Mouse (Mus musculus) midbrain, embryonic 14.5 days (tissue): ENCODE measurements at regions not wholly inside any gene's neighbourhood (a gene's known extent, or its start where the extent isn't known, plus 50 kb on each side); places are given as distances from the start of the nearest gene placed in this dataset.

Experiments used
- ATAC-seq: fragments of 200-750 bp; cut with Nextera tagmentation; 2 replicates; pipeline ENCODE4 v1.8.0; 2017; ENCODE audit warnings: moderate number of reproducible peaks, moderate library complexity; ENCODE audit not compliant: low FRiP score, low TSS enrichment
- DNase-seq: peaks from one replicate; pipeline ENCODE4 v3.0.0-alpha.2; 2015
- H3K27ac ChIP-seq: fragments of 300-500 bp; sonication (generic); replicated peaks from 2 replicates; pipeline ENCODE4 v1.5.1; 2014; ENCODE audit warnings: mild to moderate bottlenecking, low read depth, low read length, moderate library complexity
- H3K27me3 ChIP-seq: fragments of 300-500 bp; sonication (generic); 2 replicates; pipeline ENCODE4 v1.6.1; 2014; ENCODE audit warnings: low read length, control low read depth, mixed read lengths; ENCODE audit not compliant: control insufficient read depth, insufficient read depth
- H3K36me3 ChIP-seq: fragments of 300-500 bp; sonication (generic); 2 replicates; pipeline ENCODE4 v1.6.1; 2014; ENCODE audit warnings: low read length, control low read depth; ENCODE audit not compliant: control insufficient read depth, insufficient read depth
- H3K4me1 ChIP-seq: fragments of 300-500 bp; sonication (generic); 2 replicates; pipeline ENCODE4 v1.6.1; 2014; ENCODE audit warnings: mild to moderate bottlenecking, antibody characterized with exemption, low read length, control low read depth; ENCODE audit not compliant: control insufficient read depth, insufficient read depth
- H3K4me2 ChIP-seq: fragments of 300-500 bp; sonication (generic); 2 replicates; pipeline ENCODE4 v1.6.1; 2014; ENCODE audit warnings: mild to moderate bottlenecking, low read length, moderate library complexity
- H3K4me3 ChIP-seq: fragments of 300-500 bp; sonication (generic); replicated peaks from 2 replicates; pipeline ENCODE4 v1.5.1; 2014; ENCODE audit warnings: low read depth, low read length
- H3K9ac ChIP-seq: fragments of 300-500 bp; sonication (generic); replicated peaks from 2 replicates; pipeline ENCODE4 v1.6.1; 2014; ENCODE audit warnings: mild to moderate bottlenecking, low read length, moderate library complexity
- H3K9me3 ChIP-seq: fragments of 300-500 bp; sonication (generic); 2 replicates; pipeline ENCODE4 v1.6.1; 2016; ENCODE audit warnings: low read length, control low read depth, mixed read lengths; ENCODE audit not compliant: control insufficient read depth
- WGBS: fragments of 180-500 bp; shearing (Covaris S2); extraction: QIAGEN DNeasy Blood & Tissue Kit; methylation state at CpG from one replicate; pipeline ENCODE4 v1.1.7; 2014; 5-methylcytosine and 5-hydroxymethylcytosine counted together

- Histone ChIP-seq H3K9ac (no peak overlapping the region), H3K4me2 (no peak overlapping the region), H3K36me3 (no peaks in the 10 kb centered on the region), H3K27me3 (no peaks in the 10 kb centered on the region), H3K4me1 (no peaks in the 10 kb centered on the region), H3K27ac (no peak overlapping the region), H3K9me3 (no peaks in the 10 kb centered on the region), H3K4me3 (no peak overlapping the region)
- DNase-seq (peak; percentile 64), ATAC-seq (no peak)
- WGBS: 58% methylated on average over 1 of the region's 1 CpGs
Measured at GRCm38 (mm10) chr7:89042977-89043376, 361.0 kb downstream of the Tmem135 start.

- WGBS: 89% methylated on average over 5 of the region's 5 CpGs
- Histone ChIP-seq H3K27ac (no peak overlapping the region), H3K36me3 (no peaks in the 10 kb centered on the region), H3K4me2 (no peak overlapping the region), H3K4me3 (no peak overlapping the region), H3K27me3 (no peaks in the 10 kb centered on the region), H3K9me3 (no peaks in the 10 kb centered on the region), H3K4me1 (no peaks in the 10 kb centered on the region), H3K9ac (no peak overlapping the region)
- ATAC-seq: no peak
- DNase-seq: no peak
Measured at GRCm38 (mm10) chr7:89041287-89041686, 362.7 kb downstream of the Tmem135 start.

- no peaks in the 10 kb centered on the region for H3K27me3 ChIP-seq
- H3K27ac ChIP-seq: no peak overlapping the region
- no peaks in the 10 kb centered on the region for H3K4me1 ChIP-seq
- H3K4me3 ChIP-seq: no peak overlapping the region
- 24% methylated on average over 6 of the region's 6 CpGs for WGBS
- H3K9ac ChIP-seq: no peak overlapping the region; the same call in 1 of the 2 replicates
- ATAC-seq: no peak
- H3K36me3 ChIP-seq: no peaks in the 10 kb centered on the region
- H3K9me3 ChIP-seq: no peaks in the 10 kb centered on the region
- no peak for DNase-seq
- H3K4me2 ChIP-seq: no peak overlapping the region
Measured at GRCm38 (mm10) chr7:89040139-89040538, 363.9 kb downstream of the Tmem135 start.

GRCm38 (mm10) chr7:89035138-89035996 lies 368.7 kb downstream of the Tmem135 start:
- no peak overlapping the region for H3K27ac ChIP-seq
- no peak overlapping the region for H3K4me3 ChIP-seq
- H3K4me2 ChIP-seq: no peak overlapping the region
- H3K9me3 ChIP-seq: no peaks in the 10 kb centered on the region
- H3K4me1 ChIP-seq: no peaks in the 10 kb centered on the region
- no peaks in the 10 kb centered on the region for H3K27me3 ChIP-seq
- H3K36me3 ChIP-seq: no peaks in the 10 kb centered on the region
- ATAC-seq (no peak), DNase-seq (no peak)
- no peak overlapping the region for H3K9ac ChIP-seq
- 58% methylated on average over 2 of the region's 2 CpGs for WGBS

- Histone ChIP-seq H3K4me3 (no peak overlapping the region), H3K9ac (no peak overlapping the region), H3K36me3 (no peaks in the 10 kb centered on the region), H3K4me1 (no peaks in the 10 kb centered on the region), H3K27ac (peak overlapping the region; percentile 46; the same call in 1 of the 2 replicates), H3K4me2 (no peak overlapping the region), H3K27me3 (no peaks in the 10 kb centered on the region), H3K9me3 (no peaks in the 10 kb centered on the region)
- DNase-seq (peak; percentile 43), ATAC-seq (no peak)
- WGBS: 67% methylated on average over 3 of the region's 3 CpGs
Measured at GRCm38 (mm10) chr7:89023230-89024030, 380.6 kb downstream of the Tmem135 start.

- no peak; the same call in 1 of the 2 replicates for ATAC-seq
- no peak overlapping the region for H3K4me3 ChIP-seq
- peak; percentile 33 for DNase-seq
Measured at GRCm38 (mm10) chr7:88998815-88999392, 405.1 kb downstream of the Tmem135 start.

GRCm38 (mm10) chr7:88997815-88998477 lies 406.1 kb downstream of the Tmem135 start:
- Histone ChIP-seq H3K9ac (no peak overlapping the region), H3K4me1 (no peaks in the 10 kb centered on the region), H3K27me3 (no peaks in the 10 kb centered on the region), H3K9me3 (no peaks in the 10 kb centered on the region), H3K36me3 (no peaks in the 10 kb centered on the region), H3K27ac (no peak overlapping the region), H3K4me2 (no peak overlapping the region), H3K4me3 (no peak overlapping the region)
- no peak for ATAC-seq
- WGBS: 91% methylated on average over 3 of the region's 3 CpGs
- no peak for DNase-seq

More at GRCm38 (mm10) chr7:88998815-88999392, 405.1 kb downstream of the Tmem135 start:
- H3K4me1 ChIP-seq: no peaks in the 10 kb centered on the region
- H3K4me2 ChIP-seq: no peak overlapping the region
- no peak overlapping the region for H3K27ac ChIP-seq
- H3K9me3 ChIP-seq: no peaks in the 10 kb centered on the region
- WGBS: 75% methylated on average over 4 of the region's 4 CpGs
- no peak overlapping the region for H3K9ac ChIP-seq
- no peaks in the 10 kb centered on the region for H3K27me3 ChIP-seq
- no peaks in the 10 kb centered on the region for H3K36me3 ChIP-seq

- no peaks in the 10 kb centered on the region for H3K27me3 ChIP-seq
- H3K9me3 ChIP-seq: no peaks in the 10 kb centered on the region
- DNase-seq (no peak), ATAC-seq (no peak)
- no peaks in the 10 kb centered on the region for H3K4me1 ChIP-seq
- H3K4me3 ChIP-seq: no peak overlapping the region
- H3K4me2 ChIP-seq: no peak overlapping the region
- 84% methylated on average over 4 of the region's 4 CpGs for WGBS
- H3K27ac ChIP-seq: no peak overlapping the region
- H3K36me3 ChIP-seq: no peaks in the 10 kb centered on the region
- H3K9ac ChIP-seq: no peak overlapping the region
Measured at GRCm38 (mm10) chr7:88974436-88974835, 429.6 kb downstream of the Tmem135 start.
